Mouse (Mus musculus) frontal cortex, postnatal 25 days (tissue): ENCODE measurements around the gene Ugt1a9.

ENCODE experiments used
- DNase-seq, 2 experiments: peaks; one replicate each; pipeline ENCODE4 v3.0.0; 2022; ENCODE audit warnings: low spot score in 2 of 2

Ugt1a9 gene

GRCm38 (mm10) chr1:88235046-88235893 is 164.7 kb downstream of the Ugt1a9 start:
- DNase-seq = no peak

GRCm38 (mm10) chr1:88235894-88236415 is 165.4 kb downstream of the Ugt1a9 start:
- DNase-seq = no peak

- no peak for DNase-seq
These were observed 166.7 kb downstream of the Ugt1a9 start for GRCm38 (mm10) chr1:88237311-88237710.

GRCm38 (mm10) chr1:88238771-88239170 is 168.2 kb downstream of the Ugt1a9 start:
- DNase-seq = no peak

GRCm38 (mm10) chr1:88240072-88240471 is 169.5 kb downstream of the Ugt1a9 start:
- no peak for DNase-seq

GRCm38 (mm10) chr1:88240579-88240978 is 170.0 kb downstream of the Ugt1a9 start:
- DNase-seq = no peak

GRCm38 (mm10) chr1:88243861-88244260 is 173.3 kb downstream of the Ugt1a9 start:
- DNase-seq = no peak

- no peak for DNase-seq
These were observed 175.3 kb downstream of the Ugt1a9 start for GRCm38 (mm10) chr1:88245881-88246280.

GRCm38 (mm10) chr1:88246386-88246785 is 175.8 kb downstream of the Ugt1a9 start:
- no peak for DNase-seq

- DNase-seq = no peak
These were observed 177.1 kb downstream of the Ugt1a9 start for GRCm38 (mm10) chr1:88247660-88248059.

GRCm38 (mm10) chr1:88248658-88249057 is 178.1 kb downstream of the Ugt1a9 start:
- no peak for DNase-seq

- DNase-seq = no peak
These were observed 179.0 kb downstream of the Ugt1a9 start for GRCm38 (mm10) chr1:88249596-88249995.

- DNase-seq = no peak
These were observed 179.4 kb downstream of the Ugt1a9 start for GRCm38 (mm10) chr1:88250023-88250422.

- DNase-seq = no peak
These were observed 182.5 kb downstream of the Ugt1a9 start for GRCm38 (mm10) chr1:88253106-88253505.

- DNase-seq = no peak
These were observed 182.9 kb downstream of the Ugt1a9 start for GRCm38 (mm10) chr1:88253540-88253939.

- no peak for DNase-seq
These were observed 184.3 kb downstream of the Ugt1a9 start for GRCm38 (mm10) chr1:88254793-88255465.

- DNase-seq = no peak
These were observed 184.9 kb downstream of the Ugt1a9 start for GRCm38 (mm10) chr1:88255466-88255857.

- no peak for DNase-seq
These were observed 185.6 kb downstream of the Ugt1a9 start for GRCm38 (mm10) chr1:88255989-88256754.

GRCm38 (mm10) chr1:88256886-88257663 is 186.5 kb downstream of the Ugt1a9 start:
- no peak for DNase-seq

- no peak for DNase-seq
These were observed 187.1 kb downstream of the Ugt1a9 start for GRCm38 (mm10) chr1:88257681-88258080.

GRCm38 (mm10) chr1:88258361-88258760 is 187.8 kb downstream of the Ugt1a9 start:
- no peak for DNase-seq
